Mouse (Mus musculus) G1E (cell line): Measurements from ENCODE around the gene Trim27. TPM values are rescaled to one million over a fixed set of nuclear protein-coding genes. Genes with fewer than 3 reads are reported as not detected.

Experiments
- ATAC-seq: 2 replicates; pipeline ENCODE4 v1.8.0; 2016; ENCODE audit warnings: mild to moderate bottlenecking; ENCODE audit not compliant: insufficient number of reproducible peaks, poor library complexity, low FRiP score, severe bottlenecking; ENCODE audit errors: extremely low read depth
- DNase-seq: peaks from one replicate; pipeline ENCODE4 v3.0.0; 2012; ENCODE audit warnings: low spot score
- H3K27me3 ChIP-seq: 2 replicates; pipeline ENCODE4 v1.6.1; 2012; ENCODE audit warnings: mild to moderate bottlenecking, low read length, inconsistent platforms; ENCODE audit not compliant: insufficient read depth
- H3K36me3 ChIP-seq: replicated peaks from 2 replicates; pipeline ENCODE3; 2012; ENCODE audit warnings: mild to moderate bottlenecking, inconsistent platforms
- H3K4me1 ChIP-seq: 2 replicates; pipeline ENCODE4 v1.6.1; 2012; ENCODE audit warnings: low read depth, low read length, inconsistent platforms, mixed read lengths; ENCODE audit not compliant: insufficient read depth
- H3K4me3 ChIP-seq: 2 replicates; pipeline ENCODE4 v1.5.1; 2012; ENCODE audit warnings: low read depth, mild to moderate bottlenecking, inconsistent platforms, low read length, moderate library complexity, mixed read lengths
- H3K9me3 ChIP-seq: replicated peaks from 2 replicates; pipeline ENCODE4 v1.6.1; 2012; ENCODE audit warnings: inconsistent platforms
- CTCF ChIP-seq: IDR thresholded peaks from 2 replicates; pipeline ENCODE4 v1.5.1; 2012; ENCODE audit warnings: low read depth, low read length, inconsistent platforms, mixed read lengths
- GATA1 ChIP-seq: IDR thresholded peaks from 2 replicates; pipeline ENCODE4 v1.6.1; 2012; ENCODE audit warnings: borderline replicate concordance, low read length, inconsistent platforms, mixed read lengths
- GATA2 ChIP-seq: IDR thresholded peaks from 2 replicates; pipeline ENCODE4 v1.6.1; 2012; ENCODE audit warnings: low read depth, low read length, inconsistent platforms, borderline replicate concordance
- POLR2AphosphoS5 ChIP-seq: IDR thresholded peaks from 2 replicates; pipeline ENCODE4 v1.6.1; 2012; ENCODE audit warnings: low read depth, low read length, inconsistent platforms; ENCODE audit not compliant: insufficient replicate concordance
- TAL1 ChIP-seq: conservative IDR thresholded peaks from 2 replicates; pipeline ENCODE4 v1.6.1; 2012; ENCODE audit warnings: low read depth, low read length, inconsistent platforms, mixed read lengths
- polyA plus RNA-seq: library from polyadenylated mRNA; stranded (reverse); fragments of >175 nt; gene quantifications from 2 replicates; pipeline ENCODE4 v1.2.3, GENCODE M21; 2012
- total RNA-seq, 2 experiments: library from RNA; stranded (forward) in 1 of 2; stranded (reverse) in 1 of 2; fragments of 200-1000 nt in 1 of 2; fragments of >200 nt in 1 of 2; fragmentation: Nextera tagmentation in 1 of 2; gene quantifications; 2 replicates each; pipeline ENCODE4 v1.2.3; 2014 to 2017

Gene Trim27
- total and polyA plus RNA-seq, 3 experiments, result 93.2 to 173 (median 139) TPM

GRCm38 (mm10) chr13:21215275-21215983, 36.2 kb downstream of the Trim27 start:
- TF ChIP-seq POLR2AphosphoS5 (no peak), GATA2 (no peak), CTCF (no peak), TAL1 (no peak), GATA1 (no peak)
- ATAC-seq, result peak; percentile 40
- Histone ChIP-seq H3K9me3 (peaks cover 11% of the 10 kb centered on the region), H3K36me3 (no peaks in the 10 kb centered on the region), H3K4me1 (peaks cover 17% of the 10 kb centered on the region), H3K4me3 (peak overlapping the region; percentile 67), H3K27me3 (peaks cover 13% of the 10 kb centered on the region)
- no peak for DNase-seq

- TF ChIP-seq CTCF (no peak), TAL1 (no peak), GATA2 (no peak), GATA1 (no peak), POLR2AphosphoS5 (no peak)
- Histone ChIP-seq H3K4me3 (no peak overlapping the region), H3K27me3 (peaks cover 14% of the 10 kb centered on the region), H3K9me3 (peaks cover under 1% of the 10 kb centered on the region), H3K36me3 (no peaks in the 10 kb centered on the region), H3K4me1 (peaks cover 21% of the 10 kb centered on the region)
- no peak for ATAC-seq
- DNase-seq, result no peak
Measured at GRCm38 (mm10) chr13:21216781-21217180, 37.5 kb downstream of the Trim27 start.

GRCm38 (mm10) chr13:21221656-21222462, 42.6 kb downstream of the Trim27 start:
- Histone ChIP-seq H3K4me1 (peaks cover 26% of the 10 kb centered on the region), H3K36me3 (no peaks in the 10 kb centered on the region), H3K4me3 (peak overlapping the region; percentile 73), H3K27me3 (peaks cover 10% of the 10 kb centered on the region), H3K9me3 (no peaks in the 10 kb centered on the region)
- DNase-seq (peak; percentile 7), ATAC-seq (no peak)
- TF ChIP-seq GATA2 (no peak), TAL1 (no peak), GATA1 (no peak), POLR2AphosphoS5 (no peak), CTCF (no peak)

DNA sequence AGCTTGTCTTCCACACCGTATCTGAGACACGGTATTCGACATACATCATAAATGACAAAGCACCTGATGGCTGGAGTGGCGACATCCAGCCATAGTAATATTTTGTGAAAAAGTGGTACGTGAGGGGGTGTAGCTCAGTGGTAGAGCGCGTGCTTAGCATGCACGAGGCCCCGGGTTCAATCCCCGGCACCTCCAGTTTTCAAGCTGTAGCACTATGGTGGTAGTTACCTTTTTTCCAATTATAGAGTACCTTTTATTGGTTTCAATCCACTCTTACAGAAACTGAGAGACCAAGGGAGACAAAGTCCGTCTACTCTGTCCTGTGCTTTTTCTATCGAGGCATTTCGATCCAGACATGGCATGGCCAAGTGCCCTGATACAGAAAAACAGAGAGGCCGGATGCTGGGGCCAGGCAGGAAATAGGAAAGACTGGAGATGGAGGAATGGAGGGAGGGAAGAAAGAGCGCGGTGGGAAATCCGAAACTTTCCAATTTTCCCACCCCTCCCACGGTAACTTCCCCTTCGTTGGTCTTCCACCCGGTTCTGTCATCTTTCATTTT, 43.3 kb downstream of the Trim27 start:
- Histone ChIP-seq H3K4me3 (peak overlapping the region; percentile 73), H3K4me1 (peaks cover 26% of the 10 kb centered on the region), H3K36me3 (no peaks in the 10 kb centered on the region), H3K9me3 (no peaks in the 10 kb centered on the region), H3K27me3 (peaks cover 10% of the 10 kb centered on the region)
- ATAC-seq, result no peak
- no peak for TF ChIP-seq CTCF
- TF ChIP-seq GATA1, result no peak
- TF ChIP-seq POLR2AphosphoS5, result no peak
- TF ChIP-seq GATA2, result no peak
- no peak for TF ChIP-seq TAL1
- no peak for DNase-seq

DNA sequence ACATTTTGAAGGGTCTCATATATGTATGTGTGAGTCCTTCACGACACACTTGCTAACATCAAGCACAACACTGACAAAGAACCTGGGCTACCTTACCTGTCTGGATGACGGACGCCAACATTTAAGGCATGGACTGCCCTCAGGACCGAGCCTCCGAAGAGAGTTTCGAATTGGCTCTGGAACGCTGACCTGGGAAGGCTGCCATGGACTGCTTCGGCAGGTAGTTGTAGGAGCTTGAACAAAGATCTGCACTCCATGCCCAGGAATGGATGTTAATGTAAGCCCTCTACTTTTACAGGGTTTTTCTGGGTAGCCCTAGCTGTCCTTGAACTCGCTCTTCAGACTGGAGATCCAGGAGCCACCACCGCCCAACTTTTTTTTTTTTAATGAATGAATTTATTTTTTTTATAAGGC, 44.0 kb downstream of the Trim27 start:
- ATAC-seq (no peak), DNase-seq (no peak)
- Histone ChIP-seq H3K36me3 (no peaks in the 10 kb centered on the region), H3K4me1 (peaks cover 26% of the 10 kb centered on the region), H3K4me3 (no peak overlapping the region), H3K27me3 (peaks cover 10% of the 10 kb centered on the region), H3K9me3 (no peaks in the 10 kb centered on the region)
- TF ChIP-seq GATA1, result no peak
- no peak for TF ChIP-seq GATA2
- TF ChIP-seq TAL1, result no peak
- TF ChIP-seq POLR2AphosphoS5, result no peak
- no peak for TF ChIP-seq CTCF

DNA sequence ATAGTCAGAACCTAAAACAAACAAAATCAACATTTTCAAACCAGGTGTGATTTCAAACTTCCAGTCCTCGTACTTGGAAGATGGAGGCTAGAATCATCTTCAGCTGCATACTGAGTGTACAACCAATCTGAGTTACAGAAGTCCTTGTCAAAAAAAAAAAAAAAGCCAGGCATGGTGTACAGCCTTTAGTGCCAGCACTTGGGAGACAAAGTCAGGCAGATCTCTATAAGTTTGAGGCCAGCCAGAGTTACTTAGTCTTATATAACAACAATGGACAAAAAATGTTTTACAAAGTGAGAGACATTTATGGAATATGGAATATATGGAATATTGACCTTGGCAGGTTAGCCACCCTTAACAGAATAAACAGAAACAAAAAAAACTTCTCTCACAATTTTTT, 45.1 kb downstream of the Trim27 start:
- Histone ChIP-seq H3K4me1 (peaks cover 26% of the 10 kb centered on the region), H3K36me3 (no peaks in the 10 kb centered on the region), H3K9me3 (no peaks in the 10 kb centered on the region), H3K27me3 (peaks cover 8% of the 10 kb centered on the region), H3K4me3 (no peak overlapping the region)
- DNase-seq (no peak), ATAC-seq (no peak)
- TF ChIP-seq GATA2 (no peak), GATA1 (no peak)
